Mouse (Mus musculus) olfactory bulb, adult 2 months (tissue): ENCODE measurements around the gene Mcoln1. TPM values are rescaled to one million over a fixed set of nuclear protein-coding genes. Genes with fewer than 3 reads are reported as not detected.

Source experiments
- H3K27ac ChIP-seq: fragments of 200-500 bp; 2 replicates; pipeline ENCODE4 v1.5.1; 2012; ENCODE audit warnings: low read depth, low read length; ENCODE audit not compliant: insufficient read depth
- H3K4me1 ChIP-seq: fragments of 200-500 bp; 2 replicates; pipeline ENCODE4 v1.6.1; 2012; ENCODE audit warnings: low read length; ENCODE audit not compliant: control insufficient read depth, insufficient read depth
- H3K4me3 ChIP-seq: fragments of 200-500 bp; 2 replicates; pipeline ENCODE4 v1.5.1; 2012; ENCODE audit warnings: mild to moderate bottlenecking, low read depth, low read length, moderate library complexity; ENCODE audit not compliant: insufficient read depth
- CTCF ChIP-seq: fragments of 200-500 bp; IDR thresholded peaks from 2 replicates; pipeline ENCODE4 v1.5.1; 2012; ENCODE audit warnings: low read depth, mild to moderate bottlenecking, low read length, moderate library complexity; ENCODE audit not compliant: insufficient read depth
- POLR2A ChIP-seq: fragments of 200-500 bp; IDR thresholded peaks from 2 replicates; pipeline ENCODE4 v1.6.1; 2012; ENCODE audit warnings: mild to moderate bottlenecking, low read depth, low read length, moderate library complexity; ENCODE audit not compliant: insufficient read depth
- WGBS: fragments of 180-500 bp; shearing (Covaris S2); methylation state at CpG from one replicate; pipeline ENCODE4 v1.1.7; 2018; 5-methylcytosine and 5-hydroxymethylcytosine counted together
- polyA plus RNA-seq: library from polyadenylated mRNA; stranded (reverse); fragments of >200 nt; gene quantifications from 2 replicates; pipeline ENCODE4 v1.2.4, GENCODE M21; 2012; ENCODE audit warnings: low replicate concordance; ENCODE audit not compliant: missing spikeins, insufficient read depth, insufficient read length

Gene Mcoln1
- polyA plus RNA-seq, 1 experiment = not detected

DNA sequence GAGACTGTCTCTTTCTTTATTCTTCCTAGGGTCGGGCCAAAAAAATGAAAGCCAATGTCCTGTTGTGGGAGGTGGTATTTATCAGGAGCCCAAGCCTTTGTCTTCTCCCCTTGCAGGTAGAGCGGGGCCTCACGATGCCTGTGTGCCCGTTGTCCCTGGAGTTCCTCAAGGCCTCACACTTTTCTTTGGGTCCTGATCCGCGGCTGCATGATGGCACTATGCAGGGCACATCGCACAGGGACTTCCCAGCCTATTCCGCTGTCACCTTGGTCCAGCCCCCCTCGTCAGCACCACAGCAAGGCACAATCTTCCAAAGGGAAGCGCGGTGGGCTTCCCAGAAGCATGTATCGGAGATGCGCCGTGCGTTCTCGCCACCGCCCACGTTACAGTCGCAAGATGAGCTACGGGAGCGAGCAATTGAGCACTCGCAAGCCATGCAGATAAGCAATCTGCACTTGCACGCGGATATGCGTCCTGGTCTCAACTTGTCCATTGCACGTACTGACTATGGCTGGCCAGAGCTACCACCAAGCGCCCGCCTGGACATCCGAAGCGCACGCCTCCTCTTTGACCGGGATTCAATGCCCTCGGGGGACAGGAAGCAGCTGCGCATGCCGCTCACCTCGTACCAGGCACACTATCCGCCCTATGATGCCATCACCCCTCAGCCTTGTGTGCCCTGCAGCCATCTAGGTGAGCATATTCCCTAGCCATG is 24.4 kb upstream of the Mcoln1 start:
- H3K4me3 ChIP-seq = peak overlapping the region; percentile 37
- no peak overlapping the region for H3K27ac ChIP-seq
- WGBS = 25% methylated on average over 37 of the region's 37 CpGs
- peaks cover 7% of the 10 kb centered on the region; the same call in 1 of the 2 replicates for H3K4me1 ChIP-seq
- TF ChIP-seq CTCF = no peak
- TF ChIP-seq POLR2A = no peak

DNA sequence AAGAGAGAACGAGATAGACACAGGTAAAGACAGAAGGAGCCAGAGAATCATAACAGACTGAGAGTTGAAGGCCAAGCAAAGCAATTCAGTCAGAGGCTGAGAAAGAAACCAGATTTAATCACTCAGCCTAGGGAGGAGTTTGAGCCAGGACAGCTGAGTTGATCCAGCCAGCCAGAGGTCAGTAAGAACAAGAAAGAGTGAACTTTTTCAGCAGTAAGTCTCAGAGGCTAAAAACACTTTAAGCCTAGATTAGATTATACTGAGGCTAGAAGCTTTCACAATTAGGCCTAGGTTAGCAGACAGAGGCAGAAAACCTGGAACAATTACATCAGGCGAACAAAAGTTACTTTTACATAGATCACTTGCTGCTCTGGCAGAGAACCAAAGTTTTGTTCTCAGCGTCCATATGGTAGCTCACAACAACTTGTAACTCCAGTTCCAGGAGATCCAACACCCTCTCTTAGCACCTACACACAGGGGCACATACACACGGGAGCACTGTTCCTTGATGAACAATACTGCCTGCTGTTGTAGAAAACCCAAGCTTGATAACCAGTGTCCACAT is 20.0 kb upstream of the Mcoln1 start:
- H3K27ac ChIP-seq = no peak overlapping the region
- H3K4me3 ChIP-seq = no peak overlapping the region
- TF ChIP-seq CTCF (no peak), POLR2A (no peak)
- 68% methylated on average over 4 of the region's 4 CpGs for WGBS
- H3K4me1 ChIP-seq = peaks cover 7% of the 10 kb centered on the region; the same call in 1 of the 2 replicates

DNA sequence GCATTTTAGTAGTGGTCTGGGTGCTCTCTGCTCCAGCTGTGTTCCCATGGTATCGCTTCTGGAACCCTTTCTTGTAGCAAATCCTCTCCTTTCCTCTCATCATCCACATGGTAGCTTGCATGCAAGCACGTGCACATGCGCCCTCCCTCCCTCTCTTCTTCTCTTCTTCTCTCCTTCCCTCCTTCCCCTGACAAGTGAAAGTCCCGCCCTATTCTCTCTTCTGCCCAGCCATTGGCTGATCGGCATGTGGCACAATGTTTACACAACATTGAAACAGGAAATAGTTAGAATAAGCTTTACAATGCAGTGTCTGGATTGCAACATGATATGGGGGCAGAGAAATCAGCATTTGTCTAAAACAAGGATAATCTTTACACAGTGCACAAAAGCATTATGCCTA is 18.7 kb upstream of the Mcoln1 start:
- Histone ChIP-seq H3K27ac (no peak overlapping the region), H3K4me3 (no peak overlapping the region), H3K4me1 (no peaks in the 10 kb centered on the region)
- 58% methylated on average over 5 of the region's 5 CpGs for WGBS
- TF ChIP-seq CTCF = no peak
- no peak for TF ChIP-seq POLR2A

DNA sequence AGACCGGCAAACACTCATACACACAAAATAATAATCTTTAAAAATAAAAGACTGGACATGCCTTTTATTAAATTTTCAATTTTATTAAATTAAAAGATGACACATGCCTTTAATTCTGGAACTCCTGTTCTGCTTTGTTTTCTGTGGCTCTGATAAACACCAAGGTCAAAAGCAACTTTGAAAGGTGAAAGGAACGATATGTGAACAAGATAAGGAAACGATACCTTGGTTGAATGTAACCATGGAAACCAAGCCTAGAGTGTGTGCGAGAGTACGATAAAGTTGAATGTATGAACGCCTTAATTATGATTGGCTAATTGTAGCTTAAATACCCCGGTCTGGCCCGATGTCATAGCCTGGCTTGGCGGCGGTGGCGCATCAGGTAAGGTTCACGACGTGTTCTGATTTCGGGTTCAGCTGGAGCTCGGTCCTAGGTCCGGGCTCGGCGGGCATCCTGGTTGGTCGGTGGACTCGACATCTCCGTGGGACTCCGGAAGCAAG is 18.0 kb upstream of the Mcoln1 start:
- no peak overlapping the region for H3K27ac ChIP-seq
- no peaks in the 10 kb centered on the region for H3K4me1 ChIP-seq
- WGBS = 82% methylated on average over 22 of the region's 22 CpGs
- H3K4me3 ChIP-seq = no peak overlapping the region
- TF ChIP-seq CTCF (no peak), POLR2A (no peak)

DNA sequence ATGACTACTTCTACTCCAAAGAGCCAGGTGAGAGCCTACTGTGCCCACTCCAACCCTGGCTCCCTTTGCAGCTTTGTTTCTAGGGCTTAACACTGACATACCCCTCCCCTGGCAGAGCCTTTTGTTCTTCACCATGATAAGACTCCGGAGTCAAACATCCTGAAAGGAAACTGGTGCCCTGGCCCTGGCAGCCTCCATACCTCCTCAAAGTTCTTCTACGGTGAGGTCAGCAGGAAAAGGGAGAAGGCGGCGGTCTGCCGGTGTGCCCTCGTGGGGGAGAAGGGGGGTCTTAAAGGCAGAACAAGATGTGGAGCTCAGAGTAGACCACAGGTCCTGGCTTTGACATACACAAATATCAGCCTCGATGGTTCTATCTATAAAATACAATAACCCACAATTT is 16.7 kb upstream of the Mcoln1 start:
- 79% methylated on average over 7 of the region's 7 CpGs for WGBS
- H3K4me3 ChIP-seq = no peak overlapping the region
- TF ChIP-seq CTCF (no peak), POLR2A (no peak)
- H3K27ac ChIP-seq = no peak overlapping the region
- no peaks in the 10 kb centered on the region for H3K4me1 ChIP-seq

DNA sequence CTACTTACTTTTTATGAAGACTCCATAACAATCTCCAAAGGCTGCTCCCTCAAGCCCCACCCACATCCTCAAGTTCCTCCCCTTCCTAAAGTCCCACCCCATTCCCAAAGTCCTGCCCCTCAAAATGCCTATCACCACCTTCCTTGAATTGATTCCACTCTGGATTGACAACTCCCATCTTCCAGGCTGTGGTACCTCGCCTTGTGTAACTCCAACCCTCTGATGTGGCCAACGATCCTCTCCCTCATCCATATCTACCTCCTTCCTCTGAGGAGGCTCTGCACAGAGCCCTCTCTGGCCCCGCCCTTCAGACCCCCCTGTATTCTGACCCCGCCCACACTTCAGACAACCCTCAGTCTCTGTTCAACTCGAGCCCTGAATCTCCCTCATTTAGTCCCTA is 15.1 kb upstream of the Mcoln1 start:
- H3K4me3 ChIP-seq = no peak overlapping the region
- 30% methylated on average over 5 of the region's 5 CpGs for WGBS
- TF ChIP-seq POLR2A = no peak
- no peak for TF ChIP-seq CTCF
- H3K4me1 ChIP-seq = no peaks in the 10 kb centered on the region
- H3K27ac ChIP-seq = no peak overlapping the region

DNA sequence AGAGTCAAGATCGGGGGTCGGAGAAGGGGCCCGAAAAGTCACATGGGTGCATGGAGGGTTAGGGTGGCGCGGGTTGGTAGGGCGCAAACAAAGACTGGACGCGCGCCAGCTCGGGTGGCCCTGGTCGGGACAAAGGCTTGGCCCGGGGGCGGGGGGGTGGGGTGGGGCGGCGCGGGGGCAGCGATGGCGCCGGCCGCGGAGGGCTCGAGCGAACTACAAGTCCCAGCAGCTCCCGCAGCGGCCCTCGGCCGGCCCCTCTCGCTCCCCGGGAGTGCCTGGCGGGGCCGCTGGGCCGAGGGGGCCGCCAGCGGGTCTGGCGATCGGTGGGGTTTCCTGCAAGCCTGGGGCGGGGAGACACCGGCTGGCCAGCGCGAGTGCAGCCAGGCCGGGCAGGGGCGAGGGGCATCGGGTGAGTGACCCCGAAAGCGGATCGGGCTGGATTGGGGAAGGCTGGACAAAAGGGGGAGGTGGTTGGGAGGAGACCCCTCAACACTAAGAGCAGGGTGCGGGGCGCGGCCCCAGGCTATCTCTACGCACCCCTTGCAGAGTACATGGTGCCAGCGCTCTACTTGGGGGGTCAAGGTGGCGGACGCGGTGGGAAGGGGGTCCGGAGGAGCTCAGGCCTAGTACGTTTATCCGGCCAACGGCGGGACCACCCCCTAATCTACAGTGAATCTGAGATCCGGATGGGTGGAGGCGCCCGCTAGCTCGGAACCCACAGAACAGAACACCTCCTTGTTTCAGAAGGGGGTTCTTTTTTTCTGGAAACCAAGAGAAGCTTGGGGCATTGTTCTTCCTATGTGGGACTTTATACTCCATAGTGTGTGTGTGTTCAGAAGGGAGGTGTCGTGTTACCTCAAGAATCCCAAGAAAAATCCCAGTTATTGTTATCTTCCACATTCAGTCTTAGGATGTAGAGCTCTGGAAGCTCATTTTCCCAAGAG is 7.1 kb upstream of the Mcoln1 start, which contains the start of gene Zfp358:
TSS of gene Zfp358 (plus strand) at position 238 of the 944 bp plus-strand sequence.
- under 1% methylated on average over 64 of the region's 64 CpGs for WGBS
- peak within 1 kb of the TSS; percentile 96 for H3K4me3 ChIP-seq
- peaks cover 11% of the 10 kb centered on the region for H3K4me1 ChIP-seq
- TF ChIP-seq CTCF (no peak), POLR2A (peak; percentile 79)
- H3K27ac ChIP-seq = peak within 1 kb of the TSS; percentile 60

DNA sequence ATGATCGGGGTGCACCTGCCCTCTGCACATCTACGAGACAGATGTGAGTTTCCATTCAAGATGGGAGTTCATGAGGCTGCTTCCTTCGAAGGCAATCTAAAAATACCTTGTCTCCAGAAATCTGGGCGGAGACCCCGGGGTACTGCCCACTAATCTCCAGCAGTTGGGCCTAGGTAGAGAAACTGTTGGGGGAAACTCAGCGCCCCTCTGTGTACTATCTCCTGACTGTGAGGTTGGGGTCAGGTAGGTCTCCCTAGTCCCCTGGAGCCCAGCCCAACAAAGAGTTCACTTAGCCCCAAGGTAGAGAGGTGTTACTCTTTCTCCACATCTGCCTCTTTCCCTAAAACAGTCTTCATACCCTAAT is 6.4 kb upstream of the Mcoln1 start:
- TF ChIP-seq CTCF (no peak), POLR2A (no peak)
- H3K4me1 ChIP-seq = peaks cover 11% of the 10 kb centered on the region
- WGBS = 16% methylated on average over 6 of the region's 6 CpGs
- H3K4me3 ChIP-seq = peak overlapping the region; percentile 96
- peak overlapping the region; percentile 60; the same call in 1 of the 2 replicates for H3K27ac ChIP-seq
